Mouse (Mus musculus) liver, adult 10 weeks (tissue): Measurements from ENCODE around the gene Ccr5. TPM values are rescaled to one million over a fixed set of nuclear protein-coding genes. Genes with fewer than 3 reads are reported as not detected.

Experiments used
- polyA plus RNA-seq: library from polyadenylated mRNA; stranded (reverse); fragments of 350-450 nt; fragmentation: Illumina TruSeq; extraction: RNeasy Lipid Tissue Mini Kit (QIAGEN cat#74804); gene quantifications from one replicate; pipeline ENCODE4 v1.2.3, GENCODE M21; 2014; ENCODE audit warnings: low read depth, low replicate concordance

Ccr5 gene
- polyA plus RNA-seq = 5.2 TPM

GRCm38 (mm10) chr9:124121387-124122184 lies at the start of gene Ccr5:
Ccr5 (plus strand) TSS chr9:124121543.

GRCm38 (mm10) chr9:124101723-124102122 lies 19.6 kb upstream of the Ccr5 start, which contains the start of gene Ccr2:
Ccr2 (plus strand) TSS chr9:124101950.

Other genes with a start within 250 kb of the Ccr5 start
- gene Ccr1, start 152.9 kb upstream of the Ccr5 start, polyA plus RNA-seq = 0.21 TPM
- not detected for gene Ccr1l1, start 143.1 kb upstream of the Ccr5 start, polyA plus RNA-seq
- 0.48 TPM for gene Ccr3, start 99.6 kb upstream of the Ccr5 start, polyA plus RNA-seq
- gene Ccr2, start 19.6 kb upstream of the Ccr5 start, polyA plus RNA-seq = 2.9 TPM
- gene 2010315B03Rik, start 191.2 kb downstream of the Ccr5 start, polyA plus RNA-seq = 50.9 TPM